Mouse (Mus musculus) liver, embryonic 16.5 days (tissue): Measurements from ENCODE around the gene Uckl1. TPM values are rescaled to one million over a fixed set of nuclear protein-coding genes. Genes with fewer than 3 reads are reported as not detected.
A peak's percentile ranks its signal among the peaks of the same experiment; 100 is the strongest.

Experiments
- ATAC-seq: fragments of 200-750 bp; cut with Nextera tagmentation; 2 replicates; pipeline ENCODE4 v1.8.0; 2017; ENCODE audit warnings: low read depth, mild to moderate bottlenecking, moderate number of reproducible peaks, moderate library complexity
- H3K27ac ChIP-seq: fragments of 300-500 bp; sonication (generic); 2 replicates; pipeline ENCODE4 v1.5.1; 2014; ENCODE audit warnings: mild to moderate bottlenecking, low read length
- H3K27me3 ChIP-seq: fragments of 300-500 bp; sonication (generic); 2 replicates; pipeline ENCODE4 v1.6.1; 2014; ENCODE audit warnings: low read depth, low read length, mixed read lengths; ENCODE audit not compliant: control insufficient read depth, insufficient read depth
- H3K36me3 ChIP-seq: fragments of 300-500 bp; sonication (generic); 2 replicates; pipeline ENCODE4 v1.6.1; 2014; ENCODE audit warnings: mild to moderate bottlenecking; ENCODE audit not compliant: control insufficient read depth, insufficient read depth
- H3K4me1 ChIP-seq: fragments of 300-500 bp; sonication (generic); 2 replicates; pipeline ENCODE4 v1.6.1; 2014; ENCODE audit warnings: low read depth, low read length, mixed read lengths; ENCODE audit not compliant: control insufficient read depth
- H3K4me2 ChIP-seq: fragments of 300-500 bp; sonication (generic); 2 replicates; pipeline ENCODE4 v1.6.1; 2014; ENCODE audit warnings: low read depth, low read length, mixed read lengths
- H3K4me3 ChIP-seq: fragments of 300-500 bp; sonication (generic); 2 replicates; pipeline ENCODE4 v1.5.1; 2014; ENCODE audit warnings: low read depth, mild to moderate bottlenecking, low read length
- H3K9ac ChIP-seq: fragments of 300-500 bp; sonication (generic); 2 replicates; pipeline ENCODE4 v1.6.1; 2014; ENCODE audit warnings: low read depth, low read length
- H3K9me3 ChIP-seq: fragments of 300-500 bp; sonication (generic); replicated peaks from 2 replicates; pipeline ENCODE4 v1.6.1; 2016; ENCODE audit warnings: low read length; ENCODE audit not compliant: control insufficient read depth
- WGBS: fragments of 180-500 bp; shearing (Covaris S2); extraction: QIAGEN DNeasy Blood & Tissue Kit; methylation state at CpG from one replicate; pipeline ENCODE4 v1.1.7; 2014; ENCODE audit not compliant: insufficient replicate concordance; 5-methylcytosine and 5-hydroxymethylcytosine counted together
- polyA plus RNA-seq: library from polyadenylated mRNA; unstranded; fragments of >200 nt; fragmentation: Nextera tagmentation; extraction: Ambion mirVana; gene quantifications from 2 replicates; pipeline ENCODE4 v1.2.1, GENCODE M21; 2015

Uckl1 gene
- polyA plus RNA-seq: 21.0 and 23.6 TPM in 2 replicates

GRCm38 (mm10) chr2:181584411-181584942 lies at the start of gene Uckl1:
Gene Uckl1 (minus strand): TSS chr2:181584892.
- Histone ChIP-seq H3K36me3 (peaks cover 11% of the 10 kb centered on the region), H3K9ac (no peak within 1 kb of the TSS), H3K4me2 (no peak within 1 kb of the TSS), H3K4me1 (peaks cover 22% of the 10 kb centered on the region), H3K4me3 (no peak within 1 kb of the TSS), H3K27me3 (no peaks in the 10 kb centered on the region), H3K9me3 (no peaks in the 10 kb centered on the region), H3K27ac (no peak within 1 kb of the TSS)
- no peak for ATAC-seq
- 76% methylated on average over 4 of the region's 4 CpGs for WGBS

- Histone ChIP-seq H3K36me3 (peaks cover 24% of the 10 kb centered on the region), H3K9ac (no peak overlapping the region), H3K4me1 (no peaks in the 10 kb centered on the region; the same call in 1 of the 2 replicates), H3K9me3 (no peaks in the 10 kb centered on the region), H3K27me3 (no peaks in the 10 kb centered on the region), H3K27ac (no peak overlapping the region), H3K4me2 (no peak overlapping the region), H3K4me3 (no peak overlapping the region)
- 96% methylated on average over 6 of the region's 6 CpGs for WGBS
- ATAC-seq: no peak
Observed at GRCm38 (mm10) chr2:181632624-181633023, 47.9 kb upstream of the Uckl1 start.

DNA sequence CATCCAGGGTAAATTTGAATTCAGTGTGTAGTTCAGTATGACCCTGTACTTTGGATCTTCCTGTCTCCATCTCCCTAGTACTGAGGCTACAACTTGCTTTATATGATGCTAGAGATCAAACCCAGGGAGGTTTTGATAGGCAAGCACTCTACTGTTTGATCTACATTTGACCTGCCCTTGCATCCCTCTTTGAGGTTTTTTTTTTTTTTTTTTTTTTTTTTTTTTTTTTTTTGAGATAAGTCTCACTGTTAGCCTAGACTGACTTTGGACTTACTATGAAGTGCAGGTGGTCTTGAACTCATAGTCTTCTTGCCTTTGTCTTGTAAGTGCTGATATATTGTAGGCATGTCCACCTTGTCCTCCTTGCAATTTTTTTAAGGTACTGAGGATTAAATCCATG lies 43.8 kb upstream of the Uckl1 start:
- H3K4me3 ChIP-seq: no peak overlapping the region
- no peaks in the 10 kb centered on the region for H3K27me3 ChIP-seq
- H3K4me1 ChIP-seq: no peaks in the 10 kb centered on the region; the same call in 1 of the 2 replicates
- H3K36me3 ChIP-seq: peaks cover 3% of the 10 kb centered on the region; the same call in 1 of the 2 replicates
- ATAC-seq: no peak
- H3K4me2 ChIP-seq: no peak overlapping the region
- no peaks in the 10 kb centered on the region for H3K9me3 ChIP-seq
- H3K9ac ChIP-seq: no peak overlapping the region
- H3K27ac ChIP-seq: no peak overlapping the region

DNA sequence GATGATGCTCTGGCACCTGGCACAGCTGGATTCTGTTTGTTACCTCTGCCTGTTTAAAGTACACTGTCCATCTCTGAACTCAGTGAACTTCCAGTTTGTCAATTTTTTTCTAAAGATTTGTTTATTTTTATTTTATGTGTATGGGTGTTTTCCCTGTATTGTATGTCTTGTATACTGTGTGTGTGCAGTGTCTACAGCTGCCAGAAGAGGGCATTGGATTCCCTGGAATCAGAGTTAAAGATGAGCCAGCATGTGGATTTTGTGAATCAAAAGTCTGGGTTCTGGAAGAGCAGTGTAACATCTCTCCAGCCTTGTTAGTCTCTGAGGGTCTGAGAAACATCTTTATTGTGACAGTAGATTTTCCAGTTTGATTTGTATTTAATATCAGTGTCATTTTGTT lies 38.7 kb upstream of the Uckl1 start:
- no peaks in the 10 kb centered on the region for H3K9me3 ChIP-seq
- H3K27me3 ChIP-seq: no peaks in the 10 kb centered on the region
- ATAC-seq: no peak
- peaks cover 16% of the 10 kb centered on the region for H3K36me3 ChIP-seq
- H3K27ac ChIP-seq: no peak overlapping the region
- H3K4me2 ChIP-seq: no peak overlapping the region
- H3K4me3 ChIP-seq: no peak overlapping the region
- H3K4me1 ChIP-seq: no peaks in the 10 kb centered on the region; the same call in 1 of the 2 replicates
- no peak overlapping the region for H3K9ac ChIP-seq

DNA sequence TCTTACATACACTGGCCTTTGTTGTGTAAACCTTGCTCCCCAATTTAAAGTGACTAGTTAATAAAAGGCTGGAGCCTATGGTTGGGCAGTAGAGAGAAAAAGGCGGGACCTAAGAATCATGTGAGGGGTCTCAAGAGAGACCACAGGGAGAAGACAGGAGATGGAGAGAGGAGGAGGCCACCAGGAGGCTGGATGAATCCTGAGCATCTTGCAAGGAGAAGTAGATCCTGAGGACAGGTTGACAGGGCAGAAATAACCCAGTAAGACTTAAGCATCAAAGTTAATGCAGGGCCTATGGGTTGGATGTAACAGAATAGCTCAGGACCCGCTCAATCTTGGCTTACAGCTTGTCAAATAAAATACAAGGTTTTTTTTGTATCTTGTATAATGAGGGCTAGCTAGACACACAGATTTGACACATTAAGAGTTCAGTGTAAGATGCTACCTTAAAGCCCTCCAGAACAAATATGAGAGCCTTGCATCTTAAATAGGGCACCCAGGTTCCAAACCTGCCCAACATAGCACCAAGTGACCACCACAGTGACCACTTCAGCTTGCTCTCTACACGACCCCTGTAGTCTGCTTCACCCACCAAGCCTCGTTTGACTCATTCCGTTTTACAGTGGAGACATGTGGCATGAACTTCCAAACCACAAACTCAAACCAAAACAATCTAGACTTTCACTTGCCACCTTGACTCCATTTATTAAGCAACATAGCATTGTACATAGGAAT lies 34.2 kb upstream of the Uckl1 start:
- Histone ChIP-seq H3K9me3 (no peaks in the 10 kb centered on the region), H3K4me2 (no peak overlapping the region), H3K27me3 (no peaks in the 10 kb centered on the region), H3K36me3 (peaks cover 18% of the 10 kb centered on the region), H3K4me3 (no peak overlapping the region), H3K4me1 (no peaks in the 10 kb centered on the region), H3K27ac (no peak overlapping the region), H3K9ac (no peak overlapping the region)
- WGBS: 70% methylated on average over 5 of the region's 5 CpGs
- no peak for ATAC-seq

DNA sequence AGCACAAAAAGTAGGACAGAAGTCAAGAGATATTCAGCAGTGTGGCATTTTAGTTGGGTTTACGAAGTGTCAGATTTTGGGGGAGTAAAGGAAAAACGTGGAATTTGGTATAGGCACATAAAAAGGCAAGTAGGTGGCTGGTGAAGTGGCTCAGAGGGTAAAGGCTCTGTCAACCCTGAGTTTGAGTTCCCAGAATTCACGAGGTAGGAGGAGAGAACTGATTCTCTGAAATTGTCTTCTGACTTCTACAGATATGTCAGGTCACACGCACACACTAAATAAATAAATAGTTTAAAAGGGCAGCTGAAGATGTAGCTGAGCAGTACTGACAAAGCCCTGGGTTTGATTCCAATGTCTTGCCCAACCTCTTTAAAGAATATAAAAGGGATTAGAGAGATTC lies 17.7 kb upstream of the Uckl1 start:
- H3K4me3 ChIP-seq: peak overlapping the region; percentile 67

DNA sequence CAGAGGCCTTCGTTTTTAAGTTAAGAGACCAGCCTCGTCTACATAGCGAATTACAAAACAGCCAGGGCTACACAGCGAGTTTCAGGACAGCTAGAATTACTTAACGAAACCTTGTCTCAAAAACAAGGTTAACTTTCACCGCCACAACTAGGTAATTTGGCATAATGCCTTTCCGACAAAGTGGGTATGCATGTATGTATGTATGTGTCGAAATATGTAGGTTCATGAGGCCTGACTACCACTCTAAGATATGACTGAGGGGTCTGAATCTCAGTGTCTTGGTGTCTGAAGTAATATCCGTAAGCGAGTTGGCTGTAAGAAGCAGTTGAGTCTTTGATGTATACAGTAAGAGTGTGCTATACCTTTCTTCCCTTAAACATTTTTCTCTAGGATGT lies 17.1 kb upstream of the Uckl1 start:
- H3K4me3 ChIP-seq: peak overlapping the region; percentile 67

More for the DNA sequence above, 17.7 kb upstream of the Uckl1 start:
- no peak for ATAC-seq
- Histone ChIP-seq H3K27me3 (peaks cover 19% of the 10 kb centered on the region), H3K36me3 (no peaks in the 10 kb centered on the region), H3K4me1 (peaks cover 32% of the 10 kb centered on the region), H3K9ac (peak overlapping the region; percentile 73; the same call in 1 of the 2 replicates), H3K27ac (no peak overlapping the region), H3K4me2 (peak overlapping the region; percentile 89), H3K9me3 (no peaks in the 10 kb centered on the region)
- WGBS: 48% methylated on average over 4 of the region's 4 CpGs

DNA sequence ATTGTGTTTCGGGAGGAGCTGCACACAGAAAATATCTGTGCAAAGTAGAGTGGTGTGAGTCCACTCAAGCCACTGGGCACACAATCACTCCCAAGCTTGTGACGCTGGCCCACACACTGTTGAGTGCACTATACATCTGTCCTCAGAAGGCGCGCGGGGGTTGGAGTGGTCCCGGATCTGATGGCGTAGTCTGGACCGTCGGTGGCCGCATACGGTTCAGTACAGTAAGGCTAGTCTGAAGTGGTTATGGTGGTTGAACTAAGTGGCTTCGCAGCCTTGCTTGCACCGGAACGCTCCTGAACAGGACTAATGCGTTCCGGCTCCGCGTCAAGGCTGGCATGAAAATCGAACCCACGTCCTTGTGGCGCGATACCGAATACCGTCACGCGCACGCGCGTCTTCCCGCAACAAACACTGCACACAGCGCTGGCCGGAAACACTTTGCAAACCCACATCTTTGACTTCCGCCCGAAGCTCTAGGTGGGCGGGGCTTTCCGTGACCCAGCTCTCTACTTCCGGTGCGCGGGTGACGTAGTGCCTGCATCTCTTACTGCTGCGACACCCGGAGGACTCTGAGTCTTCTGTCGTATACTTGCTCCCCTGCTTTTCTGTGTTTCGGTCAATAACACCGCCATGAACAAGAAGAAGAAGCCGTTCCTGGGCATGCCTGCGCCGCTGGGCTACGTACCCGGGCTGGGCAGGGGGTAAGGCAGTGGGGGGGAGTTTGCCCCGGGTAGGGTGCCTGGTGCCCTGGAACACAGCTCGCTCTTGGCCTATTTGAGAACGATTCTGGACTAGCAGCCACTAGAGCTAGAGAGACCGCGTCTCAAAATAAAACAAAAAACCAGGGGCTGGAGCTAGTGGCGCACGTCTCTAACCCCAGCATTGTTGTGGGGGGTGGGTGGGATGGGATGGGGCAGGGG lies 16.4 kb upstream of the Uckl1 start:
- peak overlapping the region; percentile 61 for H3K27ac ChIP-seq
- no peaks in the 10 kb centered on the region for H3K9me3 ChIP-seq
- no peaks in the 10 kb centered on the region for H3K36me3 ChIP-seq
- ATAC-seq: peak; percentile 97
- H3K9ac ChIP-seq: peak overlapping the region; percentile 73
- peaks cover 19% of the 10 kb centered on the region for H3K27me3 ChIP-seq
- H3K4me3 ChIP-seq: peak overlapping the region; percentile 67
- 1% methylated on average over 57 of the region's 57 CpGs for WGBS
- peaks cover 32% of the 10 kb centered on the region for H3K4me1 ChIP-seq
- peak overlapping the region; percentile 89 for H3K4me2 ChIP-seq

More for the DNA sequence above, 17.1 kb upstream of the Uckl1 start:
- H3K9ac ChIP-seq: peak overlapping the region; percentile 73
- peak overlapping the region; percentile 89 for H3K4me2 ChIP-seq
- no peaks in the 10 kb centered on the region for H3K9me3 ChIP-seq
- 23% methylated on average over 10 of the region's 10 CpGs for WGBS
- peaks cover 19% of the 10 kb centered on the region for H3K27me3 ChIP-seq
- H3K27ac ChIP-seq: peak overlapping the region; percentile 54
- peaks cover 32% of the 10 kb centered on the region for H3K4me1 ChIP-seq
- ATAC-seq: no peak
- no peaks in the 10 kb centered on the region for H3K36me3 ChIP-seq
